ENCODE assay signal across 10 mouse cellular contexts in genomic region chr11:86874666-86875295, GRCm38 (mm10).
DNase-seq lines count a peak whose midpoint lies in the region; ATAC-seq and TF ChIP-seq lines count a peak whose summit lies in the region.
"Had no signal": no experiment of that assay in that cellular context is flagged by ENCODE, and none has a peak within 500 bp of the region (broad histone marks: within the 10 kb centered on the region; RNA-seq: fewer than 3 reads in every experiment).

No protein-coding gene starts in this region.

- no peak overlapping the region for H3K4me3 ChIP-seq in embryonic facial prominence, embryonic 14.5 days (ENCODE audit: low read depth, low read length)
- no peak overlapping the region for H3K4me3 ChIP-seq in embryonic facial prominence, embryonic 10.5 days
- H3K4me3 ChIP-seq in stomach, postnatal 0 days (ENCODE audit: low read depth, low read length) = no peak overlapping the region
- H3K4me3 ChIP-seq: myocyte had no signal

- DNase-seq in embryonic facial prominence, embryonic 14.5 days (ENCODE audit: low spot score) = peak; percentile 42
- DNase-seq in embryonic facial prominence, embryonic 10.5 days (ENCODE audit: low spot score) = no peak
- peak; percentile 21 for DNase-seq in right cerebral cortex, postnatal 14 days
- no peak for DNase-seq in right cerebral cortex, postnatal 4 days
- peak; percentile 52 for DNase-seq in kidney, postnatal 10 days
- DNase-seq in stomach, postnatal 0 days (ENCODE audit: low spot score) = peak; percentile 72
- DNase-seq in gastrocnemius, adult 18-20 months (ENCODE audit: low spot score) = no peak
- DNase-seq in right cerebral cortex, postnatal 25 days = no peak
- DNase-seq: embryo, embryonic 11 days had no signal

- TF ChIP-seq CTCF in stomach, postnatal 0 days (IDR thresholded peaks at IDR 0.05; ENCODE audit: low read depth) = peak; percentile 79

- 59% methylated on average over 12 of the region's 12 CpGs for WGBS in embryonic facial prominence, embryonic 14.5 days
- 70% methylated on average over 12 of the region's 12 CpGs for WGBS in embryonic facial prominence, embryonic 10.5 days
- WGBS in stomach, postnatal 0 days = 48% methylated on average over 12 of the region's 12 CpGs

- no peak overlapping the region for H3K27ac ChIP-seq in embryonic facial prominence, embryonic 14.5 days (replicated peaks; ENCODE audit: low read depth, low read length)
- H3K27ac ChIP-seq in embryonic facial prominence, embryonic 10.5 days (replicated peaks) = no peak overlapping the region
- no peak overlapping the region for H3K27ac ChIP-seq in stomach, postnatal 0 days (replicated peaks)

- H3K4me2 ChIP-seq in embryonic facial prominence, embryonic 14.5 days (ENCODE audit: low read depth, low read length) = no peak overlapping the region
- no peak overlapping the region for H3K4me2 ChIP-seq in stomach, postnatal 0 days (replicated peaks; ENCODE audit: low read depth)

- no peaks in the 10 kb centered on the region for H3K9me3 ChIP-seq in embryonic facial prominence, embryonic 14.5 days (ENCODE audit: control insufficient read depth, low read length)
- H3K9me3 ChIP-seq in embryonic facial prominence, embryonic 10.5 days = no peaks in the 10 kb centered on the region
- H3K9me3 ChIP-seq in stomach, postnatal 0 days (ENCODE audit: control insufficient read depth, low read length) = no peaks in the 10 kb centered on the region

- peak; percentile 62; the same call in 1 of the 2 replicates for ATAC-seq in embryonic facial prominence, embryonic 14.5 days (ENCODE audit: low read depth)
- peak; percentile 82 for ATAC-seq in stomach, postnatal 0 days (ENCODE audit: low FRiP score, low TSS enrichment)

- H3K36me3 ChIP-seq in embryonic facial prominence, embryonic 14.5 days (ENCODE audit: control insufficient read depth, insufficient read depth, low read length) = no peaks in the 10 kb centered on the region
- no peaks in the 10 kb centered on the region for H3K36me3 ChIP-seq in embryonic facial prominence, embryonic 10.5 days (replicated peaks)
- H3K36me3 ChIP-seq in stomach, postnatal 0 days (ENCODE audit: control insufficient read depth, insufficient read depth, low read length) = no peaks in the 10 kb centered on the region

- no peak overlapping the region for H3K9ac ChIP-seq in embryonic facial prominence, embryonic 14.5 days (ENCODE audit: low read depth, low read length)
- no peak overlapping the region for H3K9ac ChIP-seq in stomach, postnatal 0 days (ENCODE audit: low read length)

- TF ChIP-seq EP300 in stomach, postnatal 0 days (optimal IDR thresholded peaks at IDR 0.05) = no peak

- no peaks in the 10 kb centered on the region for H3K27me3 ChIP-seq in embryonic facial prominence, embryonic 14.5 days (replicated peaks; ENCODE audit: control insufficient read depth, insufficient read depth, low read length)
- no peaks in the 10 kb centered on the region for H3K27me3 ChIP-seq in embryonic facial prominence, embryonic 10.5 days (replicated peaks; ENCODE audit: low read depth, poor library complexity, severe bottlenecking)
- no peaks in the 10 kb centered on the region for H3K27me3 ChIP-seq in stomach, postnatal 0 days (ENCODE audit: control insufficient read depth, insufficient read depth, low read length)

- peaks cover 5% of the 10 kb centered on the region; the same call in 1 of the 2 replicates for H3K4me1 ChIP-seq in embryonic facial prominence, embryonic 14.5 days (ENCODE audit: control insufficient read depth, insufficient read depth, low read length)
- peaks cover 43% of the 10 kb centered on the region for H3K4me1 ChIP-seq in embryonic facial prominence, embryonic 10.5 days
- H3K4me1 ChIP-seq in stomach, postnatal 0 days (replicated peaks; ENCODE audit: control insufficient read depth, insufficient read depth) = no peaks in the 10 kb centered on the region

Comparison
In these comparisons a context has a peak if more than half of its experiments do, and no peak if none do; other contexts are left out.
1. DNase-seq: peak in embryonic facial prominence, embryonic 14.5 days (single experiment), right cerebral cortex, postnatal 14 days (single experiment), kidney, postnatal 10 days (single experiment) and stomach, postnatal 0 days (single experiment); none in embryonic facial prominence, embryonic 10.5 days (single experiment), right cerebral cortex, postnatal 4 days (single experiment), gastrocnemius, adult 18-20 months (single experiment) and right cerebral cortex, postnatal 25 days (single experiment).